In the genomic region with DNA sequence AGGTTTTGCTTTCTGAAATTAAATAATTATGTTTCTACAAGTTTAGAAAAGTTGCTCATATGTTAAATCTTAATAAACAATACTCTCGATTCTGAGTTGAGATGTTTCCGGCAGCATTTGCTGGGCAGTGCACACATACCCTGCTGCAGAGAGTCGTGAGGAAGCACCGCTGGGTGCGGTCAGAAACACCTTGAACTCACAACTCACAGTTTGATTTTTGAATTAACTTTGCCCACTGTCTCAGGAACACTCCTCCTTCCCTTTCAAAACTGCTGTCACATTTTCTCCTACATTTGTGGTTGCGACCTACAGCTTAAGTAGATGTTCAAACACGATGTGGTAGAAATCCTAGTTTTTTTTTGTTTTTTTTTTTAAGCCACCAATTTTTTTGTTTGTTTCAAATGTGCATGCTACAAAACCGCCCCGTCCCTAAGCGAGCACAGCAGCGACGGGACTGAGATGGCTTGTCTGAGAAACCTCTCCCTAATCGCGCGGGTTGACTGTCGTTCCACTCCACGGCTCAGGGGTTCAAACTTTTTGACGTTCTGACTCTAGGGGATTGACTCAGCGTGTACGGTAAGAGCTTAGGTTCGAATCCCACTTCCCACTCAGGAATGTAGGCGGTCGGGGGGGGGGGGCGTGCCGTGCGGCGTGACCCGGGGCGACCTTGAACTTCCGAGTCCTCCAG, we compare ENCODE assay signal across 8 mouse cellular contexts. TPM values are rescaled to one million over a fixed set of nuclear protein-coding genes. Genes with fewer than 3 reads are reported as not detected.
A peak's percentile ranks its signal among the peaks of the same experiment; 100 is the strongest.
DNase-seq lines count a peak whose midpoint lies in the region; ATAC-seq lines count a peak whose summit lies in the region.

No protein-coding gene starts in this region.

- DNase-seq in heart, adult 11 months = peak; percentile 78
- DNase-seq in heart, postnatal 14 days = no peak
- peak; percentile 10 for DNase-seq in fibroblast of lung, adult 2 months (ENCODE audit: low read depth)
- no peak for DNase-seq in limb, embryonic 10.5 days (ENCODE audit: low spot score)
- DNase-seq in lung, postnatal 10 days = no peak
- no peak for DNase-seq in kidney, adult 9 months

- peaks cover 25% of the 10 kb centered on the region for H3K36me3 ChIP-seq in limb, embryonic 10.5 days
- H3K36me3 ChIP-seq in neural tube, embryonic 13.5 days = no peaks in the 10 kb centered on the region

- intact Hi-C loops in heart, postnatal 14 days (cut with DNase I) = no loop called here

- no peaks in the 10 kb centered on the region for H3K9me3 ChIP-seq in limb, embryonic 10.5 days (replicated peaks)
- H3K9me3 ChIP-seq in neural tube, embryonic 13.5 days = no peaks in the 10 kb centered on the region

- H3K4me1 ChIP-seq in limb, embryonic 10.5 days = peaks cover 14% of the 10 kb centered on the region
- peaks cover 20% of the 10 kb centered on the region for H3K4me1 ChIP-seq in neural tube, embryonic 13.5 days (replicated peaks)

- H3K4me2 ChIP-seq in neural tube, embryonic 13.5 days = peak overlapping the region; percentile 79

- no peaks in the 10 kb centered on the region for H3K27me3 ChIP-seq in limb, embryonic 10.5 days (ENCODE audit: low read depth, poor library complexity, severe bottlenecking)
- no peaks in the 10 kb centered on the region for H3K27me3 ChIP-seq in neural tube, embryonic 13.5 days

- H3K4me3 ChIP-seq in limb, embryonic 10.5 days = peak overlapping the region; percentile 80
- H3K4me3 ChIP-seq in neural tube, embryonic 13.5 days = peak overlapping the region; percentile 80

- ATAC-seq in CD4-positive, CD25-positive, alpha-beta regulatory T cell, adult 4 months = peak; percentile 63
- ATAC-seq in neural tube, embryonic 13.5 days (ENCODE audit: low read depth) = no peak

- H3K9ac ChIP-seq in neural tube, embryonic 13.5 days = peak overlapping the region; percentile 79

- peak overlapping the region; percentile 94 for H3K27ac ChIP-seq in limb, embryonic 10.5 days
- H3K27ac ChIP-seq in neural tube, embryonic 13.5 days (replicated peaks) = peak overlapping the region; percentile 72

- WGBS in limb, embryonic 10.5 days = 8% methylated on average over 30 of the region's 30 CpGs
- 8% methylated on average over 30 of the region's 30 CpGs for WGBS in neural tube, embryonic 13.5 days

RNA-seq across cellular contexts. Expression of a gene that starts 0.5 kb away (rescaled TPM):
- 10 to 100 TPM; 28.0 to 31.5 TPM for total RNA-seq in heart, postnatal 14 days (2021)
- 10 to 100 TPM; 21.3 to 24.1 TPM for polyA plus RNA-seq in CD4-positive, CD25-positive, alpha-beta regulatory T cell, adult 4 months (2017; shearing (Covaris generic))
- 29.7 and 33.1 TPM in 2 replicates for polyA plus RNA-seq in limb, embryonic 10.5 days (2016; fragmentation: Nextera tagmentation; extraction: Ambion mirVana)
- polyA plus RNA-seq in neural tube, embryonic 13.5 days (2015; fragmentation: Nextera tagmentation; extraction: Ambion mirVana) = 23.0 and 24.1 TPM in 2 replicates

RNA-seq across cellular contexts. Expression of a gene that starts 0.6 kb away (rescaled TPM):
- 10 to 100 TPM; 49.5 to 50.5 TPM for total RNA-seq in heart, postnatal 14 days (2021)
- 10 to 100 TPM; 11.3 to 16.9 TPM for polyA plus RNA-seq in CD4-positive, CD25-positive, alpha-beta regulatory T cell, adult 4 months (2017; shearing (Covaris generic))
- polyA plus RNA-seq in limb, embryonic 10.5 days (2016; fragmentation: Nextera tagmentation; extraction: Ambion mirVana) = 21.7 and 24.7 TPM in 2 replicates
- 15.8 and 16.5 TPM in 2 replicates for polyA plus RNA-seq in neural tube, embryonic 13.5 days (2015; fragmentation: Nextera tagmentation; extraction: Ambion mirVana)

Comparison
In these comparisons a context has a peak if more than half of its experiments do, and no peak if none do; other contexts are left out.
1. DNase-seq: peak in heart, adult 11 months (single experiment) and fibroblast of lung, adult 2 months (single experiment); none in heart, postnatal 14 days (0 of 2), limb, embryonic 10.5 days (single experiment), lung, postnatal 10 days (single experiment) and kidney, adult 9 months (single experiment).